Comparison of ENCODE assay signal across 36 mouse cellular contexts in genomic region chr13:92296490-92296889, GRCm38 (mm10). TPM values are rescaled to one million over a fixed set of nuclear protein-coding genes. Genes with fewer than 3 reads are reported as not detected.
"Had no signal": no experiment of that assay in that cellular context is flagged by ENCODE, and none has a peak within 500 bp of the region (broad histone marks: within the 10 kb centered on the region; RNA-seq: fewer than 3 reads in every experiment).

No protein-coding gene starts in this region.

- H3K4me2 ChIP-seq: heart, embryonic 11.5 days; heart, embryonic 13.5 days; heart, embryonic 15.5 days; hindbrain, embryonic 13.5 days; hindbrain, embryonic 15.5 days; limb, embryonic 13.5 days; limb, embryonic 15.5 days; liver, embryonic 12.5 days had no signal

- DNase-seq: gastrocnemius, postnatal 14 days; gastrocnemius, postnatal 36 days; heart, adult 11 months; heart, adult 2 months; heart, postnatal 14 days; heart, postnatal 36 days; kidney, adult 11 months; kidney, adult 2 months; kidney, postnatal 14 days; layer of hippocampus, adult 9-11 months; layer of hippocampus, postnatal 36 days; left cerebral cortex, postnatal 4 days; lung, adult 2 months had no signal

- H3K9ac ChIP-seq: heart, embryonic 13.5 days; heart, embryonic 15.5 days; hindbrain, embryonic 13.5 days; hindbrain, embryonic 15.5 days; limb, embryonic 13.5 days; limb, embryonic 15.5 days; liver, embryonic 12.5 days; liver, embryonic 14.5 days had no signal

- H3K36me3 ChIP-seq: heart, embryonic 15.5 days had no signal

- H3K27me3 ChIP-seq: heart, embryonic 13.5 days; heart, embryonic 15.5 days; hindbrain, embryonic 13.5 days; hindbrain, embryonic 15.5 days; limb, embryonic 13.5 days; limb, embryonic 15.5 days; liver, embryonic 12.5 days had no signal

- H3K4me3 ChIP-seq: heart, adult 2 months; heart, embryonic 13.5 days; heart, embryonic 15.5 days; hindbrain, embryonic 13.5 days; hindbrain, embryonic 15.5 days; limb, embryonic 13.5 days; limb, embryonic 15.5 days; liver, embryonic 12.5 days had no signal

- H3K27ac ChIP-seq: heart, adult 2 months; heart, embryonic 13.5 days; heart, embryonic 15.5 days; hindbrain, embryonic 13.5 days; hindbrain, embryonic 15.5 days; hindbrain, postnatal 0 days; limb, embryonic 13.5 days; limb, embryonic 15.5 days; liver, embryonic 12.5 days; liver, embryonic 14.5 days had no signal

- H3K4me1 ChIP-seq: hindbrain, embryonic 13.5 days; hindbrain, embryonic 15.5 days; liver, embryonic 12.5 days had no signal

- ATAC-seq: hindbrain, postnatal 0 days; intestine, embryonic 16.5 days; liver, embryonic 12.5 days had no signal

- H3K9me3 ChIP-seq: heart, embryonic 13.5 days; heart, embryonic 15.5 days; hindbrain, embryonic 13.5 days; hindbrain, embryonic 15.5 days; limb, embryonic 13.5 days; limb, embryonic 15.5 days; liver, embryonic 12.5 days had no signal

RNA-seq across cellular contexts. Expression of gene Gm20379, which starts 9.3 kb away (rescaled TPM):
- total RNA-seq: gastrocnemius, adult 18-20 months; gastrocnemius, adult 8-10 months; gastrocnemius, postnatal 14 days; gastrocnemius, postnatal 36 days; heart, adult 2 months; heart, postnatal 14 days; heart, postnatal 36 days; hematopoietic stem cell, adult 5-6 weeks; hindbrain, postnatal 0 days; layer of hippocampus, adult 18-20 months; layer of hippocampus, adult 8-10 months; layer of hippocampus, postnatal 14 days; layer of hippocampus, postnatal 36 days; left cerebral cortex, adult 18-20 months; left cerebral cortex, adult 8-10 months; left cerebral cortex, postnatal 10 days; left cerebral cortex, postnatal 25 days; left cerebral cortex, postnatal 4 days had no signal
- polyA plus RNA-seq: gonadal fat pad, adult 2 months; heart, adult 2 months; kidney, adult 2 months; large intestine, adult 2 months; lung, adult 2 months had no signal
